Comparison of ENCODE assay signal across 8 mouse cellular contexts in the genomic region with DNA sequence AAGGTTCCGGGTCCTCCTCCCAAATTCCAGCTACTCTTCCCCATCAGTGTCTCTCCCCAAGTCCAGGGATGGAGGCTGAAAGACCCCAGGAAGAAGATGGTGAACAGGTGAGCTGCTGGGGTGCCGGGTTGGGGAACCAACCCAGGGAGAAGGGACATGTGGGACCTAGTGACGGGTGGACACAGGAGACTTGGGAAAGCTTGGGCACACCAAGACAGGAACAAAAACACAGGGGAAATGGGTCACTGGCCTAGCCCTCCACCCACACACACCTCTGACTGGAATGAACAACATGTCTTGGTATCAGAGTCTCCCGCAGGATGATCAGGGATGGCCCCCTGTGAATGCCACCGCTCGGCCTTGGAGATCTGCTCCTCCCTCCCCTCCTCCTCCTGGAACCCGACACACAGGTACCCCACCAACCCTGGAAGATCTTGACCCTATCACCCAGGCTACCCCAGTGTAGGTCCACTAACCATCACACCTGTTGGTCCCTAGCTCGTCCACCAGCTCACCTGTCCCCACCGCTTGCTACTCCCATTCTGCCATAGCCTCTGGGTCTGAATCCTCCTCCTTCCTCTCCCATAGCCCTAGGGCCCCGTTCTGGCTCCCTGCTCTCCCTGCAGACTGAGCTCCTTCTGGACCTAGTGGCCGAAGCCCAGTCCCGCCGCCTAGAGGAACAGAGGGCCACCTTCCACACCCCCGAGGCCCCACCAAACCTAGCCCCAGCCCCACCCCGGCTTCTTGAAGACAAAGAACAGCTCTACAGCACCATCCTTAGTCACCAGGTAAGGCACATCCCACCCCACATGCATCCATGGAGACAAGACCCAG. TPM values are rescaled to one million over a fixed set of nuclear protein-coding genes. Genes with fewer than 3 reads are reported as not detected.
DNase-seq lines count a peak whose midpoint lies in the region; ATAC-seq and TF ChIP-seq lines count a peak whose summit lies in the region.

No protein-coding gene starts in this region.

- peaks cover 100% of the 10 kb centered on the region for H3K4me1 ChIP-seq in forebrain, embryonic 10.5 days
- peaks cover 25% of the 10 kb centered on the region for H3K4me1 ChIP-seq in forebrain, postnatal 0 days (ENCODE audit: insufficient read depth)
- H3K4me1 ChIP-seq in forebrain, embryonic 14.5 days (ENCODE audit: control insufficient read depth, insufficient read depth, low read length): peaks cover 32% of the 10 kb centered on the region
- peaks cover 71% of the 10 kb centered on the region for H3K4me1 ChIP-seq in limb, embryonic 15.5 days
- H3K4me1 ChIP-seq in stomach, postnatal 0 days (replicated peaks; ENCODE audit: control insufficient read depth, insufficient read depth): peaks cover 9% of the 10 kb centered on the region

- no peak overlapping the region; the same call in 1 of the 2 replicates for H3K4me2 ChIP-seq in forebrain, postnatal 0 days (ENCODE audit: low read depth)
- H3K4me2 ChIP-seq in forebrain, embryonic 14.5 days (ENCODE audit: low read length): peak overlapping the region; percentile 84
- H3K4me2 ChIP-seq in limb, embryonic 15.5 days: peak overlapping the region; percentile 24
- H3K4me2 ChIP-seq in stomach, postnatal 0 days (replicated peaks; ENCODE audit: low read depth): peak overlapping the region; percentile 89

- WGBS in forebrain, embryonic 10.5 days: 63% methylated on average over 15 of the region's 15 CpGs
- 78% methylated on average over 15 of the region's 15 CpGs for WGBS in forebrain, postnatal 0 days
- WGBS in forebrain, embryonic 14.5 days: 68% methylated on average over 15 of the region's 15 CpGs
- WGBS in limb, embryonic 15.5 days: 67% methylated on average over 15 of the region's 15 CpGs
- WGBS in stomach, postnatal 0 days: 70% methylated on average over 14 of the region's 15 CpGs

- H3K27me3 ChIP-seq in forebrain, embryonic 10.5 days (ENCODE audit: poor library complexity, severe bottlenecking): no peaks in the 10 kb centered on the region
- no peaks in the 10 kb centered on the region for H3K27me3 ChIP-seq in forebrain, postnatal 0 days (ENCODE audit: insufficient read depth, low read length)
- no peaks in the 10 kb centered on the region for H3K27me3 ChIP-seq in forebrain, embryonic 14.5 days (replicated peaks; ENCODE audit: control insufficient read depth, insufficient read depth, low read length)
- no peaks in the 10 kb centered on the region for H3K27me3 ChIP-seq in limb, embryonic 15.5 days
- no peaks in the 10 kb centered on the region for H3K27me3 ChIP-seq in stomach, postnatal 0 days (ENCODE audit: control insufficient read depth, insufficient read depth, low read length)

- peak overlapping the region; percentile 94 for H3K4me3 ChIP-seq in forebrain, embryonic 10.5 days
- no peak overlapping the region for H3K4me3 ChIP-seq in forebrain, postnatal 0 days (ENCODE audit: low read depth, low read length)
- H3K4me3 ChIP-seq in forebrain, embryonic 14.5 days (ENCODE audit: low read depth, low read length): no peak overlapping the region
- H3K4me3 ChIP-seq in limb, embryonic 15.5 days: 0 out of 2 replicates have a peak overlapping the region, but pooled peaks have one; percentile 80
- H3K4me3 ChIP-seq in stomach, postnatal 0 days (ENCODE audit: low read depth, low read length): no peak overlapping the region

- H3K36me3 ChIP-seq in forebrain, embryonic 10.5 days (replicated peaks): peaks cover 18% of the 10 kb centered on the region
- H3K36me3 ChIP-seq in forebrain, postnatal 0 days (ENCODE audit: insufficient read depth): peaks cover 10% of the 10 kb centered on the region
- H3K36me3 ChIP-seq in forebrain, embryonic 14.5 days (ENCODE audit: control insufficient read depth, insufficient read depth, low read length): peaks cover 15% of the 10 kb centered on the region
- peaks cover 11% of the 10 kb centered on the region for H3K36me3 ChIP-seq in limb, embryonic 15.5 days
- peaks cover 5% of the 10 kb centered on the region for H3K36me3 ChIP-seq in stomach, postnatal 0 days (ENCODE audit: control insufficient read depth, insufficient read depth, low read length)

- H3K9me3 ChIP-seq in forebrain, embryonic 10.5 days: no peaks in the 10 kb centered on the region
- no peaks in the 10 kb centered on the region for H3K9me3 ChIP-seq in forebrain, postnatal 0 days (ENCODE audit: low read length)
- no peaks in the 10 kb centered on the region for H3K9me3 ChIP-seq in forebrain, embryonic 14.5 days (replicated peaks; ENCODE audit: control insufficient read depth, low read length)
- no peaks in the 10 kb centered on the region for H3K9me3 ChIP-seq in limb, embryonic 15.5 days
- no peaks in the 10 kb centered on the region for H3K9me3 ChIP-seq in stomach, postnatal 0 days (ENCODE audit: control insufficient read depth, low read length)

- H3K27ac ChIP-seq in forebrain, embryonic 10.5 days: peak overlapping the region; percentile 100
- H3K27ac ChIP-seq in forebrain, postnatal 0 days (ENCODE audit: low read depth, low read length): no peak overlapping the region
- peak overlapping the region; percentile 98 for H3K27ac ChIP-seq in forebrain, embryonic 14.5 days (ENCODE audit: low read depth, low read length)
- H3K27ac ChIP-seq in limb, embryonic 15.5 days: peak overlapping the region; percentile 98
- H3K27ac ChIP-seq in stomach, postnatal 0 days (replicated peaks): peak overlapping the region; percentile 97

- H3K9ac ChIP-seq in forebrain, postnatal 0 days: no peak overlapping the region
- no peak overlapping the region for H3K9ac ChIP-seq in forebrain, embryonic 14.5 days (ENCODE audit: low read length)
- H3K9ac ChIP-seq in limb, embryonic 15.5 days: no peak overlapping the region
- 0 out of 2 replicates have a peak overlapping the region, but pooled peaks have one; percentile 95 for H3K9ac ChIP-seq in stomach, postnatal 0 days (ENCODE audit: low read length)

- no peak for DNase-seq in forebrain, embryonic 10.5 days (ENCODE audit: extremely low spot score, low spot score)
- DNase-seq in forebrain, postnatal 0 days: no peak
- DNase-seq in 416B (ENCODE audit: low read depth): peak; percentile 42
- no peak for DNase-seq in forebrain, embryonic 14.5 days (ENCODE audit: low spot score)
- DNase-seq in stomach, postnatal 0 days (ENCODE audit: low spot score): no peak
- no peak for DNase-seq in gastrocnemius, adult 8-10 months (ENCODE audit: low spot score in 2 of 2)
- DNase-seq in right cerebral cortex, adult 18-20 months: no peak

- no peak for TF ChIP-seq EP300 in stomach, postnatal 0 days (optimal IDR thresholded peaks at IDR 0.05)

- ATAC-seq in forebrain, postnatal 0 days: no peak
- no peak for ATAC-seq in forebrain, embryonic 14.5 days
- ATAC-seq in limb, embryonic 15.5 days (ENCODE audit: insufficient number of reproducible peaks, low FRiP score, low TSS enrichment, low read depth): no peak
- no peak for ATAC-seq in stomach, postnatal 0 days (ENCODE audit: low FRiP score, low TSS enrichment)

- no peak for TF ChIP-seq CTCF in forebrain, postnatal 0 days (IDR thresholded peaks at IDR 0.05; ENCODE audit: low read depth)
- TF ChIP-seq CTCF in stomach, postnatal 0 days (IDR thresholded peaks at IDR 0.05; ENCODE audit: low read depth): no peak

RNA-seq across cellular contexts. Expression of gene Pbx2, which starts 0.7 kb away (rescaled TPM):
- 15.6 and 15.7 TPM in 2 replicates for polyA plus RNA-seq in forebrain, embryonic 10.5 days (2016; fragmentation: Nextera tagmentation; extraction: Ambion mirVana)
- total RNA-seq in forebrain, postnatal 0 days (2014; rRNA removed): 56.7 and 75.2 TPM in 2 replicates
- polyA plus RNA-seq in forebrain, postnatal 0 days (2015; fragmentation: Nextera tagmentation; extraction: Ambion mirVana): 3.9 and 5.9 TPM in 2 replicates
- 6.4 and 9.6 TPM in 2 replicates for polyA plus RNA-seq in forebrain, embryonic 14.5 days (2014; fragmentation: Nextera tagmentation; extraction: Ambion mirVana)
- 9.6 and 9.8 TPM in 2 replicates for polyA plus RNA-seq in limb, embryonic 15.5 days (2015; fragmentation: Nextera tagmentation; extraction: Ambion mirVana)
- 4.3 and 4.6 TPM in 2 replicates for polyA plus RNA-seq in stomach, postnatal 0 days (2015; fragmentation: Nextera tagmentation; extraction: Ambion mirVana)
- 10 to 100 TPM in 3 of 4 experiments, 1 to 10 TPM in 1; 9.1 to 15.4 (median 13.8) TPM for total RNA-seq in gastrocnemius, adult 8-10 months (2022)

RNA-seq across cellular contexts. Expression of gene Gpsm3, which starts 0.8 kb away (rescaled TPM):
- polyA plus RNA-seq in forebrain, embryonic 10.5 days (2016; fragmentation: Nextera tagmentation; extraction: Ambion mirVana): 5.9 and 6.5 TPM in 2 replicates
- 1.2 and 2.4 TPM in 2 replicates for total RNA-seq in forebrain, postnatal 0 days (2014; rRNA removed)
- 4.2 and 4.6 TPM in 2 replicates for polyA plus RNA-seq in forebrain, postnatal 0 days (2015; fragmentation: Nextera tagmentation; extraction: Ambion mirVana)
- 3.7 and 4.5 TPM in 2 replicates for polyA plus RNA-seq in forebrain, embryonic 14.5 days (2014; fragmentation: Nextera tagmentation; extraction: Ambion mirVana)
- polyA plus RNA-seq in limb, embryonic 15.5 days (2015; fragmentation: Nextera tagmentation; extraction: Ambion mirVana): 7.2 and 10.1 TPM in 2 replicates
- polyA plus RNA-seq in stomach, postnatal 0 days (2015; fragmentation: Nextera tagmentation; extraction: Ambion mirVana): 7.8 and 8.2 TPM in 2 replicates
- 1 to 10 TPM in 1 of 4 experiments, under 1 TPM in 3; 0.53 to 1.8 (median 0.77) TPM for total RNA-seq in gastrocnemius, adult 8-10 months (2022)

RNA-seq across cellular contexts. Expression of gene Ager, which starts 7.3 kb away (rescaled TPM):
- 2.3 TPM in 2 replicates for polyA plus RNA-seq in forebrain, embryonic 10.5 days (2016; fragmentation: Nextera tagmentation; extraction: Ambion mirVana)
- total RNA-seq in forebrain, postnatal 0 days (2014; rRNA removed): 1.8 and 2.8 TPM in 2 replicates
- polyA plus RNA-seq in forebrain, postnatal 0 days (2015; fragmentation: Nextera tagmentation; extraction: Ambion mirVana): 0.92 and 1.2 TPM in 2 replicates
- polyA plus RNA-seq in forebrain, embryonic 14.5 days (2014; fragmentation: Nextera tagmentation; extraction: Ambion mirVana): 1.1 and 1.5 TPM in 2 replicates
- polyA plus RNA-seq in limb, embryonic 15.5 days (2015; fragmentation: Nextera tagmentation; extraction: Ambion mirVana): 2.0 and 2.5 TPM in 2 replicates
- polyA plus RNA-seq in stomach, postnatal 0 days (2015; fragmentation: Nextera tagmentation; extraction: Ambion mirVana): 1.5 and 1.8 TPM in 2 replicates
- total RNA-seq in gastrocnemius, adult 8-10 months (2022): under 1 TPM in 1 of 4 experiments, not detected in 3; 0.19 TPM

RNA-seq across cellular contexts. Expression of gene Rnf5, which starts 13.1 kb away (rescaled TPM):
- 185 and 186 TPM in 2 replicates for polyA plus RNA-seq in forebrain, embryonic 10.5 days (2016; fragmentation: Nextera tagmentation; extraction: Ambion mirVana)
- total RNA-seq in forebrain, postnatal 0 days (2014; rRNA removed): 39.0 and 45.3 TPM in 2 replicates
- 245 and 252 TPM in 2 replicates for polyA plus RNA-seq in forebrain, postnatal 0 days (2015; fragmentation: Nextera tagmentation; extraction: Ambion mirVana)
- polyA plus RNA-seq in forebrain, embryonic 14.5 days (2014; fragmentation: Nextera tagmentation; extraction: Ambion mirVana): 222 TPM in 2 replicates
- 107 and 111 TPM in 2 replicates for polyA plus RNA-seq in limb, embryonic 15.5 days (2015; fragmentation: Nextera tagmentation; extraction: Ambion mirVana)
- 82.9 and 83.6 TPM in 2 replicates for polyA plus RNA-seq in stomach, postnatal 0 days (2015; fragmentation: Nextera tagmentation; extraction: Ambion mirVana)
- 10 to 100 TPM; 20.2 to 23.9 (median 22.7) TPM for total RNA-seq in gastrocnemius, adult 8-10 months (2022)

RNA-seq across cellular contexts. Expression of gene Agpat1, which starts 13.7 kb away (rescaled TPM):
- 60.8 and 62.7 TPM in 2 replicates for polyA plus RNA-seq in forebrain, embryonic 10.5 days (2016; fragmentation: Nextera tagmentation; extraction: Ambion mirVana)
- total RNA-seq in forebrain, postnatal 0 days (2014; rRNA removed): 187 and 217 TPM in 2 replicates
- polyA plus RNA-seq in forebrain, postnatal 0 days (2015; fragmentation: Nextera tagmentation; extraction: Ambion mirVana): 88.5 and 104 TPM in 2 replicates
- 88.6 and 106 TPM in 2 replicates for polyA plus RNA-seq in forebrain, embryonic 14.5 days (2014; fragmentation: Nextera tagmentation; extraction: Ambion mirVana)
- 45.8 and 50.6 TPM in 2 replicates for polyA plus RNA-seq in limb, embryonic 15.5 days (2015; fragmentation: Nextera tagmentation; extraction: Ambion mirVana)
- 27.6 and 31.3 TPM in 2 replicates for polyA plus RNA-seq in stomach, postnatal 0 days (2015; fragmentation: Nextera tagmentation; extraction: Ambion mirVana)
- total RNA-seq in gastrocnemius, adult 8-10 months (2022): 100 to 1,000 TPM in 2 of 4 experiments, 10 to 100 TPM in 2; 89.5 to 104 (median 97.0) TPM

Comparison
In these comparisons a context has a peak if more than half of its experiments do, and no peak if none do; other contexts are left out.
1. H3K4me3 ChIP-seq: peak in forebrain, embryonic 10.5 days (single experiment) and limb, embryonic 15.5 days (single experiment); none in forebrain, postnatal 0 days (single experiment), forebrain, embryonic 14.5 days (single experiment) and stomach, postnatal 0 days (single experiment).